Mouse (Mus musculus): ENCODE results near the gene Plcb4. TPM values are rescaled to one million over a fixed set of nuclear protein-coding genes. Genes with fewer than 3 reads are reported as not detected.

Gene Plcb4
- polyA plus RNA-seq, 1 experiment from 2014 or later: 14.4 TPM

GRCm38 (mm10) chr2:135660816-135661215 is 2.0 kb downstream of the Plcb4 start:
- ATAC-seq (ENCODE audit: low FRiP score, low TSS enrichment) (no peak), DNase-seq (ENCODE audit: low spot score) (no peak)
- no peak for TF ChIP-seq EP300 (optimal IDR thresholded peaks at IDR 0.05)
- TF ChIP-seq CTCF (IDR thresholded peaks at IDR 0.05; ENCODE audit: low read depth): no peak
- Histone ChIP-seq H3K27me3 (ENCODE audit: control insufficient read depth, insufficient read depth, low read length) (no peaks in the 10 kb centered on the region), H3K4me1 (replicated peaks; ENCODE audit: control insufficient read depth, insufficient read depth) (no peaks in the 10 kb centered on the region), H3K4me3 (ENCODE audit: low read depth, low read length) (no peak overlapping the region), H3K9ac (ENCODE audit: low read length) (no peak overlapping the region), H3K27ac (replicated peaks) (no peak overlapping the region), H3K36me3 (ENCODE audit: control insufficient read depth, insufficient read depth, low read length) (no peaks in the 10 kb centered on the region), H3K9me3 (ENCODE audit: control insufficient read depth, low read length) (no peaks in the 10 kb centered on the region), H3K4me2 (replicated peaks; ENCODE audit: low read depth) (no peak overlapping the region)
- 69% methylated on average over 4 of the region's 4 CpGs for WGBS

GRCm38 (mm10) chr2:135663785-135664184 is 5.0 kb downstream of the Plcb4 start:
- no peak for ATAC-seq (ENCODE audit: low FRiP score, low TSS enrichment)
- no peak for DNase-seq (ENCODE audit: low spot score)
- TF ChIP-seq EP300 (optimal IDR thresholded peaks at IDR 0.05): no peak
- TF ChIP-seq CTCF (IDR thresholded peaks at IDR 0.05; ENCODE audit: low read depth): peak; percentile 16; the same call in 1 of the 2 replicates
- Histone ChIP-seq H3K4me1 (replicated peaks; ENCODE audit: control insufficient read depth, insufficient read depth) (no peaks in the 10 kb centered on the region), H3K27ac (replicated peaks) (no peak overlapping the region), H3K9ac (ENCODE audit: low read length) (no peak overlapping the region), H3K4me2 (replicated peaks; ENCODE audit: low read depth) (no peak overlapping the region), H3K4me3 (ENCODE audit: low read depth, low read length) (no peak overlapping the region), H3K9me3 (ENCODE audit: control insufficient read depth, low read length) (no peaks in the 10 kb centered on the region), H3K36me3 (ENCODE audit: control insufficient read depth, insufficient read depth, low read length) (no peaks in the 10 kb centered on the region), H3K27me3 (ENCODE audit: control insufficient read depth, insufficient read depth, low read length) (no peaks in the 10 kb centered on the region)
- WGBS: 75% methylated on average over 1 of the region's 1 CpGs

- 92% methylated on average over 2 of the region's 2 CpGs for WGBS
- no peak for ATAC-seq (ENCODE audit: low FRiP score, low TSS enrichment)
Observed at GRCm38 (mm10) chr2:135667496-135667895, 8.7 kb downstream of the Plcb4 start.

GRCm38 (mm10) chr2:135672459-135673104 is 13.8 kb downstream of the Plcb4 start:
- ATAC-seq (ENCODE audit: low FRiP score, low TSS enrichment) (no peak), DNase-seq (ENCODE audit: low spot score) (no peak)
- H3K27me3 ChIP-seq (ENCODE audit: control insufficient read depth, insufficient read depth, low read length): no peaks in the 10 kb centered on the region
- H3K9ac ChIP-seq (ENCODE audit: low read length): no peak overlapping the region
- H3K36me3 ChIP-seq (ENCODE audit: control insufficient read depth, insufficient read depth, low read length): no peaks in the 10 kb centered on the region
- no peak for TF ChIP-seq EP300 (optimal IDR thresholded peaks at IDR 0.05)
- TF ChIP-seq CTCF (IDR thresholded peaks at IDR 0.05; ENCODE audit: low read depth): no peak
- H3K27ac ChIP-seq (replicated peaks): no peak overlapping the region
- H3K9me3 ChIP-seq (ENCODE audit: control insufficient read depth, low read length): no peaks in the 10 kb centered on the region
- no peak overlapping the region for H3K4me2 ChIP-seq (replicated peaks; ENCODE audit: low read depth)
- WGBS: 57% methylated on average over 10 of the region's 10 CpGs
- no peaks in the 10 kb centered on the region for H3K4me1 ChIP-seq (replicated peaks; ENCODE audit: control insufficient read depth, insufficient read depth)
- H3K4me3 ChIP-seq (ENCODE audit: low read depth, low read length): no peak overlapping the region

More at GRCm38 (mm10) chr2:135667496-135667895, 8.7 kb downstream of the Plcb4 start:
- TF ChIP-seq CTCF (IDR thresholded peaks at IDR 0.05; ENCODE audit: low read depth) (no peak), EP300 (optimal IDR thresholded peaks at IDR 0.05) (no peak)
- no peaks in the 10 kb centered on the region for H3K27me3 ChIP-seq (ENCODE audit: control insufficient read depth, insufficient read depth, low read length)
- no peaks in the 10 kb centered on the region for H3K4me1 ChIP-seq (replicated peaks; ENCODE audit: control insufficient read depth, insufficient read depth)
- H3K9me3 ChIP-seq (ENCODE audit: control insufficient read depth, low read length): no peaks in the 10 kb centered on the region
- no peak overlapping the region for H3K4me2 ChIP-seq (replicated peaks; ENCODE audit: low read depth)
- H3K9ac ChIP-seq (ENCODE audit: low read length): no peak overlapping the region
- H3K36me3 ChIP-seq (ENCODE audit: control insufficient read depth, insufficient read depth, low read length): no peaks in the 10 kb centered on the region
- H3K27ac ChIP-seq (replicated peaks): no peak overlapping the region
- no peak overlapping the region for H3K4me3 ChIP-seq (ENCODE audit: low read depth, low read length)
- no peak for DNase-seq (ENCODE audit: low spot score)

- WGBS: 86% methylated on average over 8 of the region's 8 CpGs
- TF ChIP-seq CTCF (IDR thresholded peaks at IDR 0.05; ENCODE audit: low read depth) (no peak), EP300 (optimal IDR thresholded peaks at IDR 0.05) (no peak)
- Histone ChIP-seq H3K27ac (replicated peaks) (no peak overlapping the region), H3K4me1 (replicated peaks; ENCODE audit: control insufficient read depth, insufficient read depth) (no peaks in the 10 kb centered on the region), H3K27me3 (ENCODE audit: control insufficient read depth, insufficient read depth, low read length) (no peaks in the 10 kb centered on the region), H3K36me3 (ENCODE audit: control insufficient read depth, insufficient read depth, low read length) (no peaks in the 10 kb centered on the region), H3K9ac (ENCODE audit: low read length) (no peak overlapping the region), H3K4me2 (replicated peaks; ENCODE audit: low read depth) (no peak overlapping the region), H3K9me3 (ENCODE audit: control insufficient read depth, low read length) (no peaks in the 10 kb centered on the region), H3K4me3 (ENCODE audit: low read depth, low read length) (no peak overlapping the region)
- no peak for ATAC-seq (ENCODE audit: low FRiP score, low TSS enrichment)
- no peak for DNase-seq (ENCODE audit: low spot score)
Observed at GRCm38 (mm10) chr2:135673649-135674048, 14.8 kb downstream of the Plcb4 start.

GRCm38 (mm10) chr2:135675284-135675683 is 16.5 kb downstream of the Plcb4 start:
- Histone ChIP-seq H3K4me3 (ENCODE audit: low read depth, low read length) (no peak overlapping the region), H3K4me2 (replicated peaks; ENCODE audit: low read depth) (no peak overlapping the region), H3K9ac (ENCODE audit: low read length) (no peak overlapping the region), H3K27ac (replicated peaks) (no peak overlapping the region), H3K27me3 (ENCODE audit: control insufficient read depth, insufficient read depth, low read length) (no peaks in the 10 kb centered on the region), H3K9me3 (ENCODE audit: control insufficient read depth, low read length) (no peaks in the 10 kb centered on the region), H3K36me3 (ENCODE audit: control insufficient read depth, insufficient read depth, low read length) (no peaks in the 10 kb centered on the region), H3K4me1 (replicated peaks; ENCODE audit: control insufficient read depth, insufficient read depth) (no peaks in the 10 kb centered on the region)
- no peak for DNase-seq (ENCODE audit: low spot score)
- no peak for TF ChIP-seq EP300 (optimal IDR thresholded peaks at IDR 0.05)
- no peak for TF ChIP-seq CTCF (IDR thresholded peaks at IDR 0.05; ENCODE audit: low read depth)
- peak; percentile 49; the same call in 1 of the 2 replicates for ATAC-seq (ENCODE audit: low FRiP score, low TSS enrichment)
- 85% methylated on average over 5 of the region's 5 CpGs for WGBS
